Mouse (Mus musculus) stomach, postnatal 0 days (tissue): ENCODE data around the gene Inhba. TPM values are rescaled to one million over a fixed set of nuclear protein-coding genes. Genes with fewer than 3 reads are reported as not detected.

Source experiments
- ATAC-seq: fragments of 200-750 bp; cut with Nextera tagmentation; 2 replicates; pipeline ENCODE4 v1.8.0; 2017; ENCODE audit not compliant: low FRiP score, low TSS enrichment
- DNase-seq: peaks from one replicate; pipeline ENCODE4 v3.0.0-alpha.2; 2016; ENCODE audit warnings: low spot score
- H3K27ac ChIP-seq: fragments of 300-500 bp; sonication (generic); replicated peaks from 2 replicates; pipeline ENCODE4 v1.5.1; 2014; ENCODE audit warnings: mild to moderate bottlenecking, control low read depth
- H3K27me3 ChIP-seq: fragments of 300-500 bp; sonication (generic); 2 replicates; pipeline ENCODE4 v1.6.1; 2014; ENCODE audit warnings: low read length; ENCODE audit not compliant: control insufficient read depth, insufficient read depth
- H3K36me3 ChIP-seq: fragments of 300-500 bp; sonication (generic); 2 replicates; pipeline ENCODE4 v1.6.1; 2014; ENCODE audit warnings: low read length, mixed read lengths; ENCODE audit not compliant: control insufficient read depth, insufficient read depth
- H3K4me1 ChIP-seq: fragments of 300-500 bp; sonication (generic); replicated peaks from 2 replicates; pipeline ENCODE4 v1.6.1; 2014; ENCODE audit warnings: antibody characterized with exemption; ENCODE audit not compliant: control insufficient read depth, insufficient read depth
- H3K4me2 ChIP-seq: fragments of 300-500 bp; sonication (generic); replicated peaks from 2 replicates; pipeline ENCODE4 v1.6.1; 2014; ENCODE audit warnings: low read depth, mild to moderate bottlenecking, control low read depth, moderate library complexity
- H3K4me3 ChIP-seq: fragments of 300-500 bp; sonication (generic); 2 replicates; pipeline ENCODE4 v1.5.1; 2014; ENCODE audit warnings: low read depth, low read length, control low read depth
- H3K9ac ChIP-seq: fragments of 300-500 bp; sonication (generic); 2 replicates; pipeline ENCODE4 v1.6.1; 2014; ENCODE audit warnings: mild to moderate bottlenecking, low read length, control low read depth, mixed read lengths
- H3K9me3 ChIP-seq: fragments of 300-500 bp; sonication (generic); 2 replicates; pipeline ENCODE4 v1.6.1; 2016; ENCODE audit warnings: low read length; ENCODE audit not compliant: control insufficient read depth
- CTCF ChIP-seq: IDR thresholded peaks from 2 replicates; pipeline ENCODE4 v1.5.1; 2016; ENCODE audit warnings: antibody characterized with exemption, low read depth, mild to moderate bottlenecking, moderate library complexity
- EP300 ChIP-seq: optimal IDR thresholded peaks from 2 replicates; pipeline ENCODE3; 2016; ENCODE audit warnings: antibody characterized with exemption
- WGBS: fragments of 180-500 bp; shearing (Covaris S2); extraction: QIAGEN DNeasy Blood & Tissue Kit; methylation state at CpG from one replicate; pipeline ENCODE4 v1.1.7; 2014; 5-methylcytosine and 5-hydroxymethylcytosine counted together
- polyA plus RNA-seq: library from polyadenylated mRNA; unstranded; fragments of >200 nt; fragmentation: Nextera tagmentation; extraction: Ambion mirVana; gene quantifications from 2 replicates; pipeline ENCODE4 v1.2.1, GENCODE M21; 2015

Gene Inhba
- polyA plus RNA-seq, 1 experiment from 2014 or later = 3.2 TPM

- Histone ChIP-seq H3K4me2 (peak overlapping the region; percentile 87), H3K36me3 (no peaks in the 10 kb centered on the region), H3K27me3 (no peaks in the 10 kb centered on the region), H3K9me3 (no peaks in the 10 kb centered on the region), H3K27ac (peak overlapping the region; percentile 24; the same call in 1 of the 2 replicates), H3K4me3 (peak overlapping the region; percentile 53), H3K4me1 (no peaks in the 10 kb centered on the region), H3K9ac (peak overlapping the region; percentile 51)
- peak; percentile 99 for ATAC-seq
- DNase-seq = peak; percentile 91
- WGBS = 9% methylated on average over 19 of the region's 19 CpGs
- TF ChIP-seq EP300 (no peak), CTCF (peak; percentile 91)
Observed at GRCm38 (mm10) chr13:16012243-16012887, 714 bp downstream of the Inhba start.

GRCm38 (mm10) chr13:16014166-16014565 lies 2.5 kb downstream of the Inhba start:
- TF ChIP-seq CTCF (no peak), EP300 (no peak)
- Histone ChIP-seq H3K27ac (no peak overlapping the region), H3K9me3 (no peaks in the 10 kb centered on the region)

GRCm38 (mm10) chr13:16016506-16016905 lies 4.9 kb downstream of the Inhba start:
- no peaks in the 10 kb centered on the region for H3K36me3 ChIP-seq
- no peak overlapping the region for H3K27ac ChIP-seq
- no peaks in the 10 kb centered on the region for H3K4me1 ChIP-seq
- DNase-seq (no peak), ATAC-seq (no peak)
- no peaks in the 10 kb centered on the region for H3K27me3 ChIP-seq
- H3K9ac ChIP-seq = no peak overlapping the region
- H3K4me2 ChIP-seq = no peak overlapping the region
- WGBS = no CpG with 5 or more reads among the region's 2 CpGs
- no peak overlapping the region for H3K4me3 ChIP-seq
- H3K9me3 ChIP-seq = no peaks in the 10 kb centered on the region
- TF ChIP-seq CTCF = no peak
- TF ChIP-seq EP300 = no peak

More at GRCm38 (mm10) chr13:16014166-16014565, 2.5 kb downstream of the Inhba start:
- no peaks in the 10 kb centered on the region for H3K27me3 ChIP-seq
- H3K4me2 ChIP-seq = no peak overlapping the region
- no peak overlapping the region for H3K9ac ChIP-seq
- 48% methylated on average over 3 of the region's 3 CpGs for WGBS
- ATAC-seq (no peak), DNase-seq (no peak)
- no peaks in the 10 kb centered on the region for H3K36me3 ChIP-seq
- H3K4me1 ChIP-seq = no peaks in the 10 kb centered on the region
- H3K4me3 ChIP-seq = no peak overlapping the region

GRCm38 (mm10) chr13:16017338-16017737 lies 5.7 kb downstream of the Inhba start:
- Histone ChIP-seq H3K36me3 (no peaks in the 10 kb centered on the region), H3K27me3 (no peaks in the 10 kb centered on the region), H3K9me3 (no peaks in the 10 kb centered on the region), H3K4me2 (peak overlapping the region; percentile 69), H3K4me3 (peak overlapping the region; percentile 40), H3K4me1 (no peaks in the 10 kb centered on the region), H3K27ac (no peak overlapping the region), H3K9ac (peak overlapping the region; percentile 8)
- WGBS = 1% methylated on average over 20 of the region's 20 CpGs
- DNase-seq (no peak), ATAC-seq (no peak)
- TF ChIP-seq EP300 (no peak), CTCF (no peak)

GRCm38 (mm10) chr13:16017777-16018176 lies 6.1 kb downstream of the Inhba start:
- no peak for DNase-seq
- 0 out of 2 replicates have a peak, but pooled peaks have one; percentile 45 for ATAC-seq
- Histone ChIP-seq H3K9ac (peak overlapping the region; percentile 8), H3K4me1 (no peaks in the 10 kb centered on the region), H3K27me3 (no peaks in the 10 kb centered on the region), H3K36me3 (no peaks in the 10 kb centered on the region), H3K27ac (no peak overlapping the region), H3K4me2 (peak overlapping the region; percentile 69), H3K4me3 (peak overlapping the region; percentile 40), H3K9me3 (no peaks in the 10 kb centered on the region)
- TF ChIP-seq CTCF (no peak), EP300 (no peak)
- 11% methylated on average over 5 of the region's 9 CpGs for WGBS

- Histone ChIP-seq H3K9me3 (no peaks in the 10 kb centered on the region), H3K36me3 (no peaks in the 10 kb centered on the region), H3K27me3 (no peaks in the 10 kb centered on the region), H3K27ac (no peak overlapping the region), H3K4me2 (peak overlapping the region; percentile 18; the same call in 1 of the 2 replicates), H3K4me1 (no peaks in the 10 kb centered on the region), H3K9ac (no peak overlapping the region), H3K4me3 (no peak overlapping the region)
- no peak for TF ChIP-seq CTCF
- TF ChIP-seq EP300 = no peak
- DNase-seq (no peak), ATAC-seq (no peak)
- 71% methylated on average over 3 of the region's 3 CpGs for WGBS
Observed at GRCm38 (mm10) chr13:16018807-16019510, 7.3 kb downstream of the Inhba start.
